Mouse (Mus musculus): ENCODE results near the gene Abhd2.
"Not testable (repeated sequence)": the region's sequence is repeated elsewhere in the genome, so short reads cannot be mapped to it uniquely, and the experiment has no call there.

Abhd2 gene

GRCm38 (mm10) chr7:79263776-79264175 is 9.2 kb upstream of the Abhd2 start:
- in situ Hi-C loops (cut with MboI, MseI): no loop called here

DNA sequence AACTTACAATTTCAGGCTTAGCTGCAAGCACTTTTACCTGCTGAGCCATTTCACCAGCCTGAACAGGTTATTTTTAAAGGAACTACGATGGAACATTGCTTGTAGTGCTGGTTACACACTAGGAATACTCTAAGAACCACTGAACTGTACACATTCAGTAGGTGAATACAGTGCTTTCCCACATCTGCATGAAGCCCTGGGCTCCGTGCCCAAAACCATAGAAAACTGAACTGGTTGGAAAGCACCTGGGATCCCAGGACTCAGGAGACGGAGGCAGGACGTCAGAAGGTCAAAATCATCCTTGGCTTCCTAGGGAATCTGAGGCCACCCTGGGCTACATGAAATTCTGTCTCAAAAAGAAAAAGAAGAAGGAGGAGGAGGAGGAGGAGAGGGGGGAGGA is 6.8 kb upstream of the Abhd2 start:
- in situ Hi-C loops (cut with MboI, MseI): no loop called here

- in situ Hi-C loops (cut with MboI, MseI): no loop called here
These were observed 5.2 kb upstream of the Abhd2 start for GRCm38 (mm10) chr7:79267690-79268388.

- in situ Hi-C loops (cut with MboI, MseI): no loop called here
These were observed 4.1 kb upstream of the Abhd2 start for GRCm38 (mm10) chr7:79268897-79269296.

DNA sequence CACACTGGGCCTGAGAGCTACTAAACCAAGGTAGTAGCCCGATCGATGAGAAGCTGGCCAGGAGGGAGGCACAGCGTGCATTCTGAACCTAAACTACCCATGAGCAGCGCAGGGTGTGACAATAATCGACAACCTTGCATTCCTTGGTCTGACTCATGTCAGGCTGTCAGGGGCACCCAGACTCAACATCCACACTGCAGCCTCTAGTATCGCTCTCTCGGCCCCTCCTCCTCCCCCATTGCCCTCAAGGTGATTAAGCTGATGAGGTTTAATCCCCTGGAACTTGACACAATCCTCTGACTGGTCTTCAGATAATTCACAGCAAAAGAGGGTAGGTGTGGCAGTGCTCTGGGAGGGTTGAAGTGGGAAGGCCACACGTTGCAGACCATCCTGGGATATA is 3.6 kb upstream of the Abhd2 start:
- in situ Hi-C loops (cut with MboI, MseI): no loop called here

- in situ Hi-C loops (cut with MboI, MseI): no loop called here
These were observed 3.1 kb upstream of the Abhd2 start for GRCm38 (mm10) chr7:79269866-79270265.

DNA sequence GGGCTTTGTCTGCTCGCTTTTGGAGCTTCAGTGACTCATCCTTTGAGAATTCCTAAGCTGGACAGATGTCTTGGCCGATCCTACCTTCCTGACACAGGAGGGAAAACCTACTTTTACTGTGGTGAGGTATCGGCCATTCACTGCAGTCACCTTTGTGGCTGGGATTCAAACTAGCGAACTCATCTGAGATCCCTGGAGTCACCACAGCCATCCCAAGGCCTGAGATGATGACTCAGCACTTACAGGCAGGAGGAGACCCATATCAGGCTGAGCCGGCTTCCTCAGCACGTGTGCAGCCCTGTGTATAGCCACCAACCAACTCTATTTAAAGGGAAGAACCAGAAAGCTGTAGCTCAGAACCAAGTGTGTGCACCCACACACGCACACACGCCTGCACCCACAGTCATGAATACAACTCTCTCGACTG is 2.0 kb upstream of the Abhd2 start:
- in situ Hi-C loops (cut with MboI, MseI): no loop called here

DNA sequence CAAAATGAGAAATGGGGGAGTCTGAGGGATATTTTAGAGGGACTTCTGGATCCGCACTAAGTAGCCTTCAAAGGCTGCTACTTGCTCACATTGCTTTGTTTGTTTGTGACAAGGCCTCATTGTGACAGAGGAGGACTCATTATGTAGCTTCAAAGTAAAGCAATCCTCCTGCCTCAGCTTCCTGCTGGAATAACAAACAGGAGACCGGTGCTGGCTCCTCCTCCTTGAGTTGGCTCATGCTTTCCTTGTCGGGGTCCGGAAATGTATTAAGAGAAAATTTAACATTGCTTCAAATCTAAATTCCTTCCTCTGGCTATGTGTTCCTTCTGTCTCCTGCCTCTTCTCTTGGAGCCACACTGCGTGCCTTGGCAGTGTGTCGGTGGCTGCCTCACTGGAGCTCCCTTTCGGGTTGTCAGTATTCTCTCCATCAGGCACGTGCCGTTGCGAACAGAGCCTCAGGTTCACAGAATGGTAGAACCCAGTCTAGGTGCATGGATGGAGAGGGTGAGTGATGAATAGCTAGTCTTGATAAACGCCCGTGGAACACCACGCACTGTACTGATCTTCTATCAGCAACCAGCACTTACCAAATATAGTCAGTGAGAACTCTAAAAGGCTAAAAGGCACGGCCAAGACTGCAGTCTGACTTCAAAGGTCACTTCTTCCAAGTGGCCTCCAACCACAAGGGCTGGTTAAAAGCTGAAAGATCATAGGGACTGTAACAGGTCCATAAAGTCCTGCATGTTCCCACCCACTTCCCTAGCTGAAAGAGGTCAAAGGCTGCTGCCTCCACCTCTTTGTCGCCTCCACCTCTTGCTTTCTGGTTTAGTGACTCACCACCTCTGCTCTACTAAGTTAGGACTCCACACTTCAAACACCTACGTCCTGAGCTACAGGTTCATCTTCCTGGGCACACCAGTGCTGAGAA is 874 bp upstream of the Abhd2 start:
- in situ Hi-C loops (cut with MboI, MseI): no loop called here

GRCm38 (mm10) chr7:79273738-79274472 is 906 bp downstream of the Abhd2 start:
- in situ Hi-C loops (cut with MboI, MseI): no loop called here

DNA sequence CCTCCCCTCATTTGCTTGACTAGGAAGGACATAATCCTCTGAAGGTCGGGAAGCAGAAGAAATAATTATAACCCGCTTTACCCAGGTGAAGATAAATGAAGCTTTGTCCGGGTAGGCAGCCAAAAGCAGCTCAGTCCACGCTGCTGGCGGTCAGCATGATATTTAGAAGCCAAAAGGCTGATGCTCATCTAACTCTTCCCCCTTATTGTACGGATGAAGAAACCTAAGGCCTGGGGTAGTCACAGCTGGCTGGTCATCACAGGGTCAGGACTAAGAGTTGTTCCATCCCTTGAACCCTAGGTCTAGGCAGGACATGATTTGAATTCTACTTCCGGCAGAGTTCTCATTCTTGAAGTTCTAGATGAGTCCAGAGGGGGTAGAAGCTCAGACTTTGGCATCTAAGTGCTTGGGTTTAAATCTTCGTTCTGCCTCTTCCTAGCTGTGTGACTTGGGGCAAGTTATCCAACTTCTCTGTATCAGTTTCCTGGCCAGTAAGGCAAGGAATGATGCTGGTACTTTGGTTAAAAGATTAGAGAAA is 1.5 kb downstream of the Abhd2 start:
- in situ Hi-C loops (cut with MboI, MseI): no loop called here

GRCm38 (mm10) chr7:79275345-79275744 is 2.3 kb downstream of the Abhd2 start:
- in situ Hi-C loops (cut with MboI, MseI): no loop called here

DNA sequence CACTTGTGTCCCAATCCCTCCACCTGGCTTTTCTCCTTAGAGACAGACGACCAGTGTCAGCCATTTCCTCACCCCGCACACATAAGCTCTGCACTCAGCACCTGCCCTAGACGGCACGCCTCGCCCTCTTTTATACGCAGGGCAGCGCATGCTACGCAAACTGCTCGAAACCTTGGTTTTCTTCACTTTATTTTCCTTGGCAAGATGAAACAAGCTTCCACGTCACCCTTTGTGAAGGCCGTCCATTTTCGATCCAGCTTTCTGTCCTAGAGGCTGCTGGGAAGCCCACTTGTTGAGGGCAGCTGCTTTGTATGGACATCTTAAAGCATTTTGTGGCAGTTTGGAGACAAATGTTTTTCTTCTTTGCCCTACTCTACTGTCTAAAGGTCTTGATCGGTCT is 5.4 kb downstream of the Abhd2 start:
- in situ Hi-C loops (cut with MboI, MseI): no loop called here

DNA sequence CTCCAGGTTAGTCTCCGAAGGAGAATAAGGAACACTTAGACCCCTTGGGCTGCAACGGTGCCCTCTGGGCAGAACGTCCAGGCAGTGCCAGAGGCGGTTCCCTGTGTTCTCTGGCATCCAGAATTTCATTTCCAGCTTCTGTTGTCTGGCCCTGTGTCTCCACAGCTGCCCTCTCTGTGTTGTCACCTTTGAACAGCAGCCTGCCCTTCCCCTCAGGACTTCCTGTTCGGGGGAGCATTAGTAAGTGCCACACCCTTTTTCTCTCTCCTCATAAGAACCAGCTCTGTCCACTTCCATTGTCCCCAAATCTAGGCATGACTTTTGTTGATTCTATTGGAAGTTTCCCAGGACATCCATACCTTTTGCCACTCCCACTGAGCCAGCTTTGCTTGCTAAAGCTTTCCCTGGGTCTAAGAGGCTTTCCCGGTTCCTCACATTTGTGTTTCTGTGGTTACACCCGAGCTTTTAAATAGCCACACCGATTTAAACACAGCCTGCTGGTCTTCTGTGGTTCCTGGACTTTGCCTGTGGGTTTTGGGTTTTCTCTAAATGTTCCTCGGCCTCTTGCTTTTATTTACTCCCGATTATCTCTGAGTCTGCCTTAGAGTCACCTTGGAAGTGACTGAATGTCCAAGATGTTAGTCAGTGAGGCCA is 6.5 kb downstream of the Abhd2 start:
- in situ Hi-C loops (cut with MboI, MseI): no loop called here

GRCm38 (mm10) chr7:79282883-79283670 is 10.1 kb downstream of the Abhd2 start:
- in situ Hi-C loops (cut with MboI, MseI): no loop called here

DNA sequence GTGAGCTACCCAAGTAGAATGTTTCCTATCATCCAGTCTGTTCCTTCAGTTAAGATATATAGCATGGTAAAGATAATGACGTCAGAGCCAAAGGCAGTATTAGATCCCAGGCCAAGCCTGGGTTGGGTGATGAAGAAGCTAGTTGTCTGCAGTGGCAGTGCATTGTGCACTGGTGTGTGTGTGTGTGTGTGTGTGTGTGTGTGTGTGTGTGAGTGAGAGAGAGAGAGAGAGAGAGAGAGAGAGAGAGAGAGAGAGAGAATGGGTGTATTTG is 10.6 kb downstream of the Abhd2 start:
- in situ Hi-C loops (cut with MboI, MseI): not testable (repeated sequence)

DNA sequence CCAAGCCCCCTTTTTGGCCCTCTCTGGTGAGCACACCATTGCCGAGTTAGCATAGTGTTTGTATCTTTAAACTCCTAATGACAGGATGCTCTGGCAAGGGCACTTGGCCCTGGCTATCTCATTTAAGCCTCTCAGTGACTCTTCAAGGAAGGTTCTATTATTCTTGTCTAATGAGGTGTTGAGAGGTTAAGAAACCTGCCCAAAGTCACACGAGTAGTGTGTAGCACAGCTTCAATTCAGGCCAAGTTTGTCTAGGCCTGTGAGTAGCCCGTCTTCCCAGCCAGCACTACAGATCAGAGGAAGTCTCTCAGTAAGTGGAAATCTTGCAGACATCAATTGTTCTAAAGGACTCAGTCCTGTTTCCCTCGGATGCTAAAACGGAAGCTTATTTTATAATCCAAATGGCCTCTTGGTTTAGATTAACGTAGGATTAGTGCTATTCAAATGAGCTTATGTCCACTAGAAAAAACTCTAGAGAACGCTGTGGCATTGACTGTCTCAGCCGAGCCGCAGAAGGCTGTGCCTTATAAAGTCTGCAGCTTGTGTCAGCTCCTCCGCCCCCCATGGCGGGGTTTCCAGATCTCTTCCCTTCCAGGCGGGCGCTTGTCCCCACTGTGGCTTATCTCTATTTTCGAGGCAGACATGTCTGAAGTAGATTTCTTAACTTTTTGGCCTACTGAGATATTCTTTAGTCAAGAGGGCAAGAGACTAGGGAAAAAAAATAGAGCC is 11.3 kb downstream of the Abhd2 start:
- in situ Hi-C loops (cut with MboI, MseI): no loop called here

DNA sequence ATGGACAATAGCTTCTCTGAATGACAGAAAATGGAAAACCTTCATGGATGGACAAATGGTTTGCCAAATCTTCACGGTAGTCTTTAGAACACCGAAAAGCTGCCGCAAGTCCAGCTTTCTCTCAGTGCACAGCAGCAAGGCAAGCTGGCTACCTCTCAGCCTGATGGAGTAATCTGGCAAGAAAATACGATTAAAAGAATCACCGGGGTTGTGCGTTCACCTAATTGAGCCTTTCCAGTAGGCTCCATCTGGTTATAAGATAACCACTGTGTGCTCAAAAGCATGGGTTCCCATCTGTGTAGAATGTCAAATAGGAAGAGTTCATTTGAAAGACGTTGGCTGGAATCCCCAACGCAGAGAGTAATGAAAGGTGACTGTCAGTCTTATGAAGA is 11.9 kb downstream of the Abhd2 start:
- in situ Hi-C loops (cut with MboI, MseI): no loop called here

DNA sequence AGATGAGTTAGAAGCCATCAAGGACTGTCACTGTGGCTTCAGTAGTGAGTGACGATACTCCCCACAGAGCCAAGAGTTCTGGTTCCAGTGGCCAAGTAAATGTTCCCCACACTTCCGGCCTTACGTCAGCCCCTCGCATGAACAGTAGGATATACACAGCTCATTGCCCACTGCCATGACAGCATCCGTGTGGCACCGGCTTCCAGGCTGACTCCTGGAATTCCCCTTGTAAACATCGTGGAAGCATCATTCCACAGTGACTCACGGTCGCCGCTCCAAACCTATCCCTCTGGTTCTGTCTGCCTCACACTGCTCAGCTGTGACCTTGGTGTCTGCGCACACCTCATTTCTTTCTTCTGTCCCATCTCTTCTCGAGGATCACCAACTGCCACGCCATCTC is 12.4 kb downstream of the Abhd2 start:
- in situ Hi-C loops (cut with MboI, MseI): no loop called here

DNA sequence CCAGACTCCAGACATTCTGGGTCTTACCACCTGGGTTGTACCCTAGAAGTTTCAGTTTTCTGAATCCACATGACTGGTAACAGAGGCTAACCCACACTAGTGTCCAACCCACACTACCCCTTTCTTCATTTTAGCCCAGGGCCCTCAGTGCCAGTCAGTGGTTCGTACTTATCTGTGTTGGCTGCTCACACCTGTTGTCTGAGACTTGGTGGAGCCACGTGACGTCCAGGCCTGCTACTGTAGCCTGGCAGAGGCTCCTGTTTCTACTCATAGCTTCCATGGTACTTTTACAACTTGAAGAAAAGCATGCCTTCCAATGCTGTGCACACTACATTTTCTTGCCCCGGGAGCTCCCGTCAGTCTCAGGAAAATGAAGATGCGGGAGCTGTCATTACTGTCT is 14.2 kb downstream of the Abhd2 start:
- in situ Hi-C loops (cut with MboI, MseI): no loop called here

DNA sequence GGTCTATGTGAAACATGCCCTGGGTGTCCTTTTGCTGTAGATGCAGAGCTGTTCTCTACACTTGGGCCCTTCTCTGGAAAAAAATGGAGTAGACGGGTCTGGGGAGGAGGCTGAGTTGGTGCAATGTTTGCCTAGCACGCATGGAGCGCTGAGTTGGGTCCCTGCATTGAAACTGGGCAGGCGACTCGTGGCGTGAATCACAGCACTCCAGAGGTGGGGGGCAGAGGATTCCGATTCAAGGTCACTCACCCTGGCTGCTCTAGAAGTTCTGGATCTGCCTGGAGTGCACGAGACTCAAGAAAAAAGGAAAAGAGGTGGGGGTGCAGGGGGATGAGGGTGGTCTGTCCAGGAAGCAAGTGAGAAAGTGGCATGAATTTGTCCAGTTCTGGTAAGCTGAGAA is 14.9 kb downstream of the Abhd2 start:
- in situ Hi-C loops (cut with MboI, MseI): no loop called here
